9 mouse cellular contexts compared by ENCODE assay signal in genomic region chr10:78396625-78396885, GRCm38 (mm10). TPM values are rescaled to one million over a fixed set of nuclear protein-coding genes. Genes with fewer than 3 reads are reported as not detected.
DNase-seq lines count a peak whose midpoint lies in the region; ATAC-seq lines count a peak whose summit lies in the region.
"Had no signal": no experiment of that assay in that cellular context is flagged by ENCODE, and none has a peak within 500 bp of the region (broad histone marks: within the 10 kb centered on the region; RNA-seq: fewer than 3 reads in every experiment).

No protein-coding gene starts in this region.

- H3K4me2 ChIP-seq in embryonic facial prominence, embryonic 13.5 days: peak overlapping the region; percentile 28
- H3K4me2 ChIP-seq in hindbrain, embryonic 14.5 days (replicated peaks): peak overlapping the region; percentile 29
- peak overlapping the region; percentile 42; the same call in 1 of the 2 replicates for H3K4me2 ChIP-seq in midbrain, embryonic 14.5 days (ENCODE audit: low read length)
- H3K4me2 ChIP-seq: limb, embryonic 15.5 days had no signal

- no peak for DNase-seq in hindbrain, embryonic 14.5 days (ENCODE audit: low spot score)
- no peak for DNase-seq in midbrain, embryonic 14.5 days
- no peak for DNase-seq in retina, embryonic 14.5 days (ENCODE audit: low spot score)
- no peak for DNase-seq in cerebellum, postnatal 14 days
- DNase-seq in frontal cortex, adult 2 months (ENCODE audit: extremely low spot score in 1 of 2, low spot score in 1 of 2): no peak

- WGBS in embryonic facial prominence, embryonic 13.5 days: 47% methylated on average over 4 of the region's 4 CpGs
- WGBS in hindbrain, embryonic 14.5 days: 44% methylated on average over 4 of the region's 4 CpGs
- 54% methylated on average over 4 of the region's 4 CpGs for WGBS in midbrain, embryonic 14.5 days

- H3K4me1 ChIP-seq in embryonic facial prominence, embryonic 13.5 days: peaks cover 13% of the 10 kb centered on the region
- H3K4me1 ChIP-seq in hindbrain, embryonic 14.5 days (replicated peaks; ENCODE audit: control insufficient read depth, insufficient read depth, low read length): peaks cover 9% of the 10 kb centered on the region; the same call in 1 of the 2 replicates
- peaks cover 21% of the 10 kb centered on the region for H3K4me1 ChIP-seq in midbrain, embryonic 14.5 days (ENCODE audit: control insufficient read depth, insufficient read depth, low read length)

- ATAC-seq in embryonic facial prominence, embryonic 13.5 days (ENCODE audit: insufficient number of reproducible peaks, insufficient read depth, low FRiP score, low TSS enrichment, low read depth): no peak
- 0 out of 2 replicates have a peak, but pooled peaks have one; percentile 7 for ATAC-seq in erythroid progenitor cell, adult 5-6 weeks (replicated peaks; ENCODE audit: low FRiP score, poor library complexity, severe bottlenecking)
- ATAC-seq in hindbrain, embryonic 14.5 days (ENCODE audit: low FRiP score): peak; percentile 48
- peak; percentile 55; the same call in 1 of the 2 replicates for ATAC-seq in midbrain, embryonic 14.5 days (ENCODE audit: low FRiP score, low TSS enrichment)

- H3K9ac ChIP-seq in embryonic facial prominence, embryonic 13.5 days: no peak overlapping the region
- H3K9ac ChIP-seq in hindbrain, embryonic 14.5 days: no peak overlapping the region
- no peak overlapping the region; the same call in 1 of the 2 replicates for H3K9ac ChIP-seq in midbrain, embryonic 14.5 days (replicated peaks; ENCODE audit: low read length)
- H3K9ac ChIP-seq: limb, embryonic 15.5 days had no signal

- no peaks in the 10 kb centered on the region for H3K9me3 ChIP-seq in embryonic facial prominence, embryonic 13.5 days
- H3K9me3 ChIP-seq in hindbrain, embryonic 14.5 days (ENCODE audit: control insufficient read depth, low read length): no peaks in the 10 kb centered on the region
- no peaks in the 10 kb centered on the region for H3K9me3 ChIP-seq in midbrain, embryonic 14.5 days (ENCODE audit: control insufficient read depth, low read length)
- H3K9me3 ChIP-seq: limb, embryonic 15.5 days had no signal

- H3K4me3 ChIP-seq in embryonic facial prominence, embryonic 13.5 days: no peak overlapping the region
- no peak overlapping the region for H3K4me3 ChIP-seq in hindbrain, embryonic 14.5 days (replicated peaks; ENCODE audit: low read length)
- H3K4me3 ChIP-seq in midbrain, embryonic 14.5 days (replicated peaks; ENCODE audit: low read depth, low read length): no peak overlapping the region
- H3K4me3 ChIP-seq: limb, embryonic 15.5 days; myocyte had no signal

- no peak overlapping the region for H3K27ac ChIP-seq in embryonic facial prominence, embryonic 13.5 days
- no peak overlapping the region for H3K27ac ChIP-seq in hindbrain, embryonic 14.5 days
- 0 out of 2 replicates have a peak overlapping the region, but pooled peaks have one; percentile 16 for H3K27ac ChIP-seq in midbrain, embryonic 14.5 days (replicated peaks; ENCODE audit: low read depth, low read length)
- H3K27ac ChIP-seq: limb, embryonic 15.5 days had no signal

- H3K27me3 ChIP-seq in embryonic facial prominence, embryonic 13.5 days: peaks cover 12% of the 10 kb centered on the region
- H3K27me3 ChIP-seq in hindbrain, embryonic 14.5 days (ENCODE audit: control insufficient read depth, insufficient read depth, low read length): peaks cover 10% of the 10 kb centered on the region
- peaks cover 11% of the 10 kb centered on the region; the same call in 1 of the 2 replicates for H3K27me3 ChIP-seq in midbrain, embryonic 14.5 days (ENCODE audit: control insufficient read depth, insufficient read depth, low read length)

- peaks cover 25% of the 10 kb centered on the region for H3K36me3 ChIP-seq in embryonic facial prominence, embryonic 13.5 days
- peaks cover 26% of the 10 kb centered on the region for H3K36me3 ChIP-seq in hindbrain, embryonic 14.5 days (replicated peaks; ENCODE audit: control insufficient read depth, insufficient read depth)
- H3K36me3 ChIP-seq in midbrain, embryonic 14.5 days (ENCODE audit: control insufficient read depth, insufficient read depth, low read length): peaks cover 22% of the 10 kb centered on the region

RNA-seq across cellular contexts. Expression of gene Rrp1, which starts 16.3 kb away (rescaled TPM):
- polyA plus RNA-seq in embryonic facial prominence, embryonic 13.5 days (2015; fragmentation: Nextera tagmentation; extraction: Ambion mirVana): 322 and 364 TPM in 2 replicates
- 23.1 and 56.2 TPM in 2 replicates for total RNA-seq in erythroid progenitor cell, adult 5-6 weeks (2015; ENCODE audit: low replicate concordance)
- total RNA-seq in erythroid progenitor cell, adult 5-6 weeks (2017; ENCODE audit: low replicate concordance): 61.2 and 63.2 TPM in 2 replicates
- polyA plus RNA-seq in hindbrain, embryonic 14.5 days (2014; fragmentation: Nextera tagmentation; extraction: Ambion mirVana): 324 and 336 TPM in 2 replicates
- polyA plus RNA-seq in midbrain, embryonic 14.5 days (2014; fragmentation: Nextera tagmentation; extraction: Ambion mirVana): 305 and 353 TPM in 2 replicates
- polyA plus RNA-seq in frontal cortex, adult 2 months (2012; rRNA removed): 699 and 728 TPM in 2 replicates

RNA-seq across cellular contexts. Expression of gene Cstb, which starts 28.9 kb away (rescaled TPM):
- 222 and 253 TPM in 2 replicates for polyA plus RNA-seq in embryonic facial prominence, embryonic 13.5 days (2015; fragmentation: Nextera tagmentation; extraction: Ambion mirVana)
- 14.3 TPM in 1 of 2 replicates, not detected in the other for total RNA-seq in erythroid progenitor cell, adult 5-6 weeks (2015; ENCODE audit: low replicate concordance)
- total RNA-seq in erythroid progenitor cell, adult 5-6 weeks (2017; ENCODE audit: low replicate concordance): 6.7 TPM in 1 of 2 replicates, not detected in the other
- polyA plus RNA-seq in hindbrain, embryonic 14.5 days (2014; fragmentation: Nextera tagmentation; extraction: Ambion mirVana): 97.3 and 119 TPM in 2 replicates
- 100 and 102 TPM in 2 replicates for polyA plus RNA-seq in midbrain, embryonic 14.5 days (2014; fragmentation: Nextera tagmentation; extraction: Ambion mirVana)
- polyA plus RNA-seq in frontal cortex, adult 2 months (2012; rRNA removed): 69.5 and 75.2 TPM in 2 replicates

RNA-seq across cellular contexts. Expression of gene Agpat3, which starts 44.3 kb away (rescaled TPM):
- 51.9 and 57.5 TPM in 2 replicates for polyA plus RNA-seq in embryonic facial prominence, embryonic 13.5 days (2015; fragmentation: Nextera tagmentation; extraction: Ambion mirVana)
- 16.6 and 24.7 TPM in 2 replicates for total RNA-seq in erythroid progenitor cell, adult 5-6 weeks (2015; ENCODE audit: low replicate concordance)
- 10.5 and 14.0 TPM in 2 replicates for total RNA-seq in erythroid progenitor cell, adult 5-6 weeks (2017; ENCODE audit: low replicate concordance)
- 80.3 and 81.5 TPM in 2 replicates for polyA plus RNA-seq in hindbrain, embryonic 14.5 days (2014; fragmentation: Nextera tagmentation; extraction: Ambion mirVana)
- polyA plus RNA-seq in midbrain, embryonic 14.5 days (2014; fragmentation: Nextera tagmentation; extraction: Ambion mirVana): 61.4 and 68.0 TPM in 2 replicates
- polyA plus RNA-seq in frontal cortex, adult 2 months (2012; rRNA removed): 218 and 220 TPM in 2 replicates
